Mouse (Mus musculus) cerebellum, adult (tissue): ENCODE results near the gene Olfr403.
"Not testable (repeated sequence)": the region's sequence is repeated elsewhere in the genome, so short reads cannot be mapped to it uniquely, and the experiment has no call there.

Experiments
- ATAC-seq: cut with Nextera tagmentation; 2 replicates; pipeline ENCODE4 v1.9.2; 2017; ENCODE audit warnings: mild to moderate bottlenecking, moderate library complexity, mixed read lengths; ENCODE audit not compliant: insufficient number of reproducible peaks, low FRiP score, low TSS enrichment

Olfr403 gene

GRCm38 (mm10) chr11:74185949-74186348 lies at the start of gene Olfr403:
Gene Olfr403, plus strand, starts transcription at chr11:74186249.
- ATAC-seq, result no peak

- ATAC-seq, result not testable (repeated sequence)
Measured at GRCm38 (mm10) chr11:74140001-74140400, 46.0 kb upstream of the Olfr403 start.

DNA sequence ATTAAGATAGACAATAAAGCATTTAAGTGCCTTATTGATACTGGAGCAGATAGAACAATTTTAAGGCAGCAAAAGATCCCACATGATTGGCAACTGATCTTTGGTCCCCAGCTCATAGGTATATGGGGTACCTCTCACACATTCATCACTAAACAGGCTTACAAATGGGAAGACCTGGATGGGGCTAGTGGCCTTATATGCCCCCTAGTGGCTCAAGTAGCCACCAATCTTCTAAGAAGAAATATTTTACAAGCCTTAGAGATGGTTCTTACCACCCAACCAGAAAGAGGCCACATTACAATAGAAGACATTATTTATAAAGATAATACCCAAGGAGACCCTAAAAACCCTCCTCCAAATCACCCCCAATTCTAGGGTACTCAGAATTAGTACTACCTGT lies 40.2 kb upstream of the Olfr403 start:
- ATAC-seq, result no peak

DNA sequence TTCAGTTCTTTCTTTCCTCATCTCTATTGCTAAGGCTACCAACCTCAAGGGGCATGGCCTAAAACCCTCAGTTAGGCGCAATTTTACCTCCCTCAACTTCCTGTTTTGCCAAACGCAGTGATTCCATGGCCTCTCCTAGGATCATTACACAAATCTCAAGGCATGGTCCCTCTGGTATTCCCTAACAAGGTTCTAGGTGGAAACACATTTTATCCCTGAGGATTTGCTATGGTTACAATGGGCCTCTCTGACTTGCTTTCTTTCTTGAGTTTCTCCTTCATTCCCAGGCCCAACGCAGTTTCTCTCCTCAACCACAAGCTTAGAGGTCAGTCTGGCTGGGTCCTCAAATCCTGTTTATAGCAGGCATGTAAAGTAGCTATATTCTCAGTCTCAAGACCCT lies 32.8 kb upstream of the Olfr403 start, which contains the start of gene Olfr402:
TSS of gene Olfr402 (plus strand) at position 301 of the 400 bp plus-strand sequence.
- no peak for ATAC-seq

GRCm38 (mm10) chr11:74168771-74169170 lies 17.3 kb upstream of the Olfr403 start:
- ATAC-seq, result no peak

DNA sequence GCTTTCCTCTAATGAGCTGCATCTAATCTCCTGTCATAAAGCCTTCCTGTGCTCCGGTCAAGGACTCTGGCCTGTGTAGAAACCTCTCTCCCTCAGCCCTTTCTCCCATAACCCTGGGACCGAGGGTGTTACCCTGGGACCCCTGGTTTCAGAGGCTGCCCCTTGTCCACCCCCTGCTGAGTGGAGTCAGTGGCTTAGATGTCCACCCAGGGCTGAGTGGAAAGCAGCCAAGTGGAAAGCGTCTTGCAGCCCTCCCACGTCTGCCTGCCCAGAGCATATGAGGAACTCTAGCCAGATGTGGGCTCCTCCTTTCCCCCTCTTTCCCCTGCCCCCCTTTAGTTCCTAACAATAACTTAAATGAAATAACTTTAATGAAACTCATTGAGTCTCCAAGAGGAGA lies 2.9 kb upstream of the Olfr403 start:
- no peak for ATAC-seq

DNA sequence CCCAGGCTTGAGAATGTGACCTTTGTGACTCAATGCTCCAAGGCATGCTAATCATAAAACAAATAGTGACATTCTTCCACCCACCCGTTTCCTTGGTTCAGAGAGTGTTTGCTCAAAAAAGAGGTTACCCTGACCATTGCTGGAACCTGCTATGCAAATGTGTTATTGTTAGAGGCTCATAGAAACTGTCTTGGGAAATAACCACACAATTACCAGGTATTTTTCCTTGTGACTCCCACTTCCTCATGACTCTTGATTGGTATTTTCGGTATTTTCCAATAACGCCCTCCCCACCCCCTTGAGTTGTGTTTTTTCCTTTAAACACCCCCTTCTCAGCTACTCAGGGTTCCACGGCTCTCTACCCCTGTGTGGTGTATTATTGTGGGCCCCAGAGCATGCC lies 2.3 kb upstream of the Olfr403 start:
- no peak for ATAC-seq

DNA sequence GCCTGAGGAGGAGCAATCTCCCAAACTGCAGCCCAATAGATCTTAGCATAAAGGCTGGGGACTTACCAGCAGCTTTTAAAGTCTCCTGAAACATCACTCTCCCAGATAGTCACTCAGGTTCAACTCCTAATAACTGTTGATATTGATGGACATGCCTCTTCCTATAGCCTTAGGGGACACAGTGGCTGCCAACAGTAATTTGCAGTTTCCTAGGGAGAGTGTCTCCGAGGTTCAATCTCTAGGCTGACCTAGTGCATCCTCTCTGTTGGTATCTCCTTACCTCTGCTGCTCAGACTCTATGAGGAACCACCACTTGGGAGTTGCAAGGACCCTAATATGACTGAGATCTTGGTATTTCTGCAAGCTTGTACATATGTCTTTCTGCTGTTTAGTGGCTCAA lies 25.2 kb downstream of the Olfr403 start, which contains the start of gene Olfr43:
TSS of gene Olfr43 (minus strand) at position 101 of the 400 bp plus-strand sequence.
- no peak for ATAC-seq

DNA sequence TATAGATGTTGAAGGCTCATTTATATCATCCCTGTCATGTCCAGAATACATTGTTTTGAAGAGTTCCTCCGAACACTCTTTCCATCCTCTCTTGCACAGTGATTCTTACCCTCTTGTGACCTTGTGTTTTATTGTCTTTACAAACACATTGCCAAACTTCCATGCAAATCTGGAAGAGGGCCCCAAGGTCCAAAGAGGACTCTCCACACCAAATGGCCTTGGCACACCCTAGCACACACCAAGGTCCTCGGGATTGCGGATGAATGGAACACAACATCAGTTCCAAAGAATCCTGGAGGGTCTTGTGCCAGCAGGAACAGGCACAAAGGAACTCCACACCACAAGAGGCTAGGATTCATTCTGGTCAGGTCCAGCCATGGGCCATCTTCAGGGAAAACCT lies 55.2 kb downstream of the Olfr403 start:
- ATAC-seq, result no peak
